In the genomic region with DNA sequence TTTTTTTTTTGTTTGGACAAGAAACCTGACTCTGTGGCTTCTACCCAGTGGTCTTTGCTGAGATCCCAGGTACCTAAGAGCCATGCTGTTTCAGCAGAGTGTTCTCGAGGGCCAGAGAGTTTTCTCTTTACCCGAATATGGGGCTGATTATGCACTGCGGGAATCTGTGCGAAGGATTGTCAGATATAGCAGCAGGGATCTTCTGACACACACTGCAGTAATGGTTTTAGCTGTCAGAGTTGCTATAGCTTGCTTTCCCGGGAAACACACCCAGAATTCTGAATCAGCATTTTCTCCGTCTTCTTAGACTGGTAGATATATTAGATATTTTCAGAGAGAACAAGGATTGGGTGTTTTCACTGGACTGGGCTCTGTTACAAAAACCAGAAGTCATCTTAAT, we compare ENCODE assay signal across 24 mouse cellular contexts.
DNase-seq lines count a peak whose midpoint lies in the region; ATAC-seq lines count a peak whose summit lies in the region.
"Had no signal": no experiment of that assay in that cellular context is flagged by ENCODE, and none has a peak within 500 bp of the region (broad histone marks: within the 10 kb centered on the region; RNA-seq: fewer than 3 reads in every experiment).

No protein-coding gene starts in this region.

- no peaks in the 10 kb centered on the region for H3K27me3 ChIP-seq in forebrain, embryonic 14.5 days (replicated peaks; ENCODE audit: control insufficient read depth, insufficient read depth, low read length)
- H3K27me3 ChIP-seq in forebrain, embryonic 13.5 days = no peaks in the 10 kb centered on the region
- H3K27me3 ChIP-seq in heart, embryonic 10.5 days (ENCODE audit: insufficient read depth, poor library complexity, severe bottlenecking) = no peaks in the 10 kb centered on the region
- H3K27me3 ChIP-seq: heart, embryonic 12.5 days; heart, embryonic 15.5 days; hindbrain, embryonic 13.5 days; intestine, embryonic 15.5 days had no signal

- H3K9ac ChIP-seq in forebrain, embryonic 14.5 days (ENCODE audit: low read length) = no peak overlapping the region
- no peak overlapping the region for H3K9ac ChIP-seq in forebrain, embryonic 13.5 days
- H3K9ac ChIP-seq: heart, embryonic 12.5 days; heart, embryonic 15.5 days; hindbrain, embryonic 13.5 days; intestine, embryonic 15.5 days had no signal

- no peak for ATAC-seq in forebrain, embryonic 14.5 days
- ATAC-seq in forebrain, embryonic 13.5 days = no peak
- ATAC-seq: forebrain, embryonic 16.5 days; hindbrain, embryonic 16.5 days; intestine, embryonic 15.5 days had no signal

- no peak overlapping the region for H3K27ac ChIP-seq in forebrain, embryonic 14.5 days (ENCODE audit: low read depth, low read length)
- H3K27ac ChIP-seq in forebrain, embryonic 13.5 days = no peak overlapping the region
- H3K27ac ChIP-seq in heart, embryonic 10.5 days = no peak overlapping the region
- H3K27ac ChIP-seq: forebrain, embryonic 10.5 days; heart, embryonic 15.5 days; hindbrain, embryonic 10.5 days; hindbrain, embryonic 13.5 days; intestine, embryonic 15.5 days had no signal

- no peaks in the 10 kb centered on the region for H3K36me3 ChIP-seq in forebrain, embryonic 14.5 days (ENCODE audit: control insufficient read depth, insufficient read depth, low read length)
- no peaks in the 10 kb centered on the region for H3K36me3 ChIP-seq in forebrain, embryonic 13.5 days (ENCODE audit: poor library complexity, severe bottlenecking)
- H3K36me3 ChIP-seq in heart, embryonic 10.5 days = no peaks in the 10 kb centered on the region
- H3K36me3 ChIP-seq: forebrain, embryonic 10.5 days; heart, embryonic 12.5 days; heart, embryonic 15.5 days; hindbrain, embryonic 10.5 days; hindbrain, embryonic 13.5 days; intestine, embryonic 15.5 days had no signal

- H3K4me1 ChIP-seq in forebrain, embryonic 14.5 days (ENCODE audit: control insufficient read depth, insufficient read depth, low read length) = no peaks in the 10 kb centered on the region
- H3K4me1 ChIP-seq in forebrain, embryonic 13.5 days = no peaks in the 10 kb centered on the region
- peaks cover 8% of the 10 kb centered on the region; the same call in 1 of the 2 replicates for H3K4me1 ChIP-seq in heart, embryonic 10.5 days
- H3K4me1 ChIP-seq: forebrain, embryonic 10.5 days; heart, embryonic 15.5 days; intestine, embryonic 15.5 days had no signal

- DNase-seq in forebrain, embryonic 14.5 days (ENCODE audit: low spot score) = peak; percentile 13
- DNase-seq in heart, adult 11 months = peak; percentile 37
- DNase-seq in heart, embryonic 10.5 days (ENCODE audit: low spot score) = no peak
- DNase-seq in right cerebral cortex, adult 18-20 months = peak; percentile 2
- no peak for DNase-seq in right cerebral cortex, postnatal 36 days (ENCODE audit: low spot score in 2 of 2)
- DNase-seq: adrenal gland, postnatal 10 days; adrenal gland, postnatal 36 days; cerebellum, adult 11-12 months; cerebellum, adult 9-10 months; cerebellum, postnatal 14 days; gastrocnemius, postnatal 10 days; gastrocnemius, postnatal 36 days; heart, postnatal 10 days; heart, postnatal 36 days; kidney, adult 11 months had no signal

- 84% methylated on average over 6 of the region's 6 CpGs for WGBS in forebrain, embryonic 14.5 days
- 74% methylated on average over 6 of the region's 6 CpGs for whole genome bisulfite sequencing in forebrain, embryonic 13.5 days
- 77% methylated on average over 6 of the region's 6 CpGs for WGBS in heart, embryonic 10.5 days

- H3K4me3 ChIP-seq in forebrain, embryonic 14.5 days (ENCODE audit: low read depth, low read length) = no peak overlapping the region
- no peak overlapping the region for H3K4me3 ChIP-seq in forebrain, embryonic 13.5 days
- H3K4me3 ChIP-seq in heart, embryonic 10.5 days = no peak overlapping the region
- H3K4me3 ChIP-seq: forebrain, embryonic 10.5 days; heart, embryonic 12.5 days; heart, embryonic 15.5 days; hindbrain, embryonic 10.5 days; hindbrain, embryonic 13.5 days; intestine, embryonic 15.5 days had no signal

- H3K4me2 ChIP-seq in forebrain, embryonic 14.5 days (ENCODE audit: low read length) = no peak overlapping the region
- H3K4me2 ChIP-seq in forebrain, embryonic 13.5 days = no peak overlapping the region
- H3K4me2 ChIP-seq: heart, embryonic 12.5 days; heart, embryonic 15.5 days; hindbrain, embryonic 13.5 days; intestine, embryonic 15.5 days had no signal

- H3K9me3 ChIP-seq in forebrain, embryonic 14.5 days (replicated peaks; ENCODE audit: control insufficient read depth, low read length) = no peaks in the 10 kb centered on the region
- no peaks in the 10 kb centered on the region for H3K9me3 ChIP-seq in forebrain, embryonic 13.5 days (replicated peaks)
- H3K9me3 ChIP-seq in heart, embryonic 10.5 days = no peaks in the 10 kb centered on the region
- H3K9me3 ChIP-seq: forebrain, embryonic 10.5 days; heart, embryonic 12.5 days; heart, embryonic 15.5 days; hindbrain, embryonic 10.5 days; hindbrain, embryonic 13.5 days; intestine, embryonic 15.5 days had no signal

Comparison
In these comparisons a context has a peak if more than half of its experiments do, and no peak if none do; other contexts are left out.
1. DNase-seq: peak in forebrain, embryonic 14.5 days (single experiment), heart, adult 11 months (single experiment) and right cerebral cortex, adult 18-20 months (single experiment); none in heart, embryonic 10.5 days (single experiment) and right cerebral cortex, postnatal 36 days (0 of 2).